Mouse (Mus musculus): ENCODE data around the gene Camk2n1.

DNA sequence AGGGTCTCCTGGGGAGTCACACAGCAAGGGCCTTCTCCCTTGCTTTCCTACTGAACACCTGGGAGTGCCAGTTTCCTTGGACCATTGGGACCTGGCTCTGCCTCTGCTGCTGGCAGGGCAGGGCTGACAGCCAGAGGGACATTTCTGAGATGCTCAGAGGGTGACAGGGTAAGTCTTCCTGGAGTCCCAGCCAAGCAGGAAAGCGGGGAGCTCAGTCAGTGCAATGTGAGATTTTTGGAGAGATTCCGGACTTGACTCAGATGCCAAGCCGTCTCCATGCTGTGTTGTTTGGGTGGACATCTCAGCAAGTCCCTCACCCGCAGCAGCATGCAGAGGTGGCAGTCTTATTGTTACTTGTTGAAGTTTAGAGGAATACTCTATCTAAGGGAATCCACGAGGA, 13.3 kb downstream of the Camk2n1 start:
- TF ChIP-seq CTCF (conservative IDR thresholded peaks at IDR 0.05; ENCODE audit: insufficient read depth, insufficient read length, low read depth, low read length) (no peak), POLR2A (IDR thresholded peaks at IDR 0.05; ENCODE audit: low read depth, low read length) (no peak)
